8 mouse cellular contexts compared by ENCODE assay signal in genomic region chr7:44997231-44997939, GRCm38 (mm10). TPM values are rescaled to one million over a fixed set of nuclear protein-coding genes. Genes with fewer than 3 reads are reported as not detected.
A peak's percentile ranks its signal among the peaks of the same experiment; 100 is the strongest.
DNase-seq lines count a peak whose midpoint lies in the region; ATAC-seq and TF ChIP-seq lines count a peak whose summit lies in the region.

Irf3 (plus strand) TSS chr7:44997648.

- ATAC-seq in erythroid progenitor cell, adult 5-6 weeks (replicated peaks; ENCODE audit: low FRiP score, poor library complexity, severe bottlenecking): peak; percentile 91
- peak; percentile 92 for ATAC-seq in heart, embryonic 12.5 days (ENCODE audit: insufficient number of reproducible peaks, low FRiP score)
- peak; percentile 89 for ATAC-seq in kidney, postnatal 0 days (replicated peaks; ENCODE audit: low FRiP score, low read depth)
- ATAC-seq in liver, embryonic 11.5 days (replicated peaks; ENCODE audit: low FRiP score): peak; percentile 92
- ATAC-seq in stomach, embryonic 14.5 days (ENCODE audit: insufficient number of reproducible peaks, insufficient read depth, low FRiP score, low read depth): peak; percentile 89

- DNase-seq in CD4-positive helper T cell, adult 2 months (ENCODE audit: low read depth, low spot score): peak; percentile 98
- DNase-seq in brain, embryonic 18.5 days (ENCODE audit: low read depth, low spot score): peak; percentile 94
- peak; percentile 99 for DNase-seq in kidney, postnatal 0 days (ENCODE audit: low spot score)
- peak; percentile 98 for DNase-seq in liver, embryonic 11.5 days (ENCODE audit: low spot score)
- peak; percentile 99 for DNase-seq in naive thymus-derived CD4-positive, alpha-beta T cell, adult 2 months (ENCODE audit: low read depth)

- H3K4me3 ChIP-seq in heart, embryonic 12.5 days: peak within 1 kb of the TSS; percentile 60
- peak within 1 kb of the TSS; percentile 68 for H3K4me3 ChIP-seq in kidney, postnatal 0 days (replicated peaks; ENCODE audit: low read depth, low read length)
- peak within 1 kb of the TSS; percentile 80 for H3K4me3 ChIP-seq in liver, embryonic 11.5 days (ENCODE audit: low read depth, low read length)
- peak within 1 kb of the TSS; percentile 54 for H3K4me3 ChIP-seq in stomach, embryonic 14.5 days (ENCODE audit: low read depth, low read length)

- WGBS in heart, embryonic 12.5 days: under 1% methylated on average over 43 of the region's 43 CpGs
- under 1% methylated on average over 43 of the region's 43 CpGs for WGBS in kidney, postnatal 0 days
- under 1% methylated on average over 43 of the region's 43 CpGs for WGBS in liver, embryonic 11.5 days
- WGBS in stomach, embryonic 14.5 days: under 1% methylated on average over 43 of the region's 43 CpGs

- H3K36me3 ChIP-seq in heart, embryonic 12.5 days: peaks cover 68% of the 10 kb centered on the region
- peaks cover 29% of the 10 kb centered on the region for H3K36me3 ChIP-seq in kidney, postnatal 0 days (ENCODE audit: insufficient read depth, low read length)
- peaks cover 34% of the 10 kb centered on the region for H3K36me3 ChIP-seq in liver, embryonic 11.5 days (ENCODE audit: control insufficient read depth, insufficient read depth, low read length)
- peaks cover 32% of the 10 kb centered on the region for H3K36me3 ChIP-seq in stomach, embryonic 14.5 days (ENCODE audit: control insufficient read depth, insufficient read depth, low read length)

- peak within 1 kb of the TSS; percentile 87 for H3K9ac ChIP-seq in heart, embryonic 12.5 days
- peak within 1 kb of the TSS; percentile 77 for H3K9ac ChIP-seq in kidney, postnatal 0 days (ENCODE audit: low read depth, low read length)
- peak within 1 kb of the TSS; percentile 94 for H3K9ac ChIP-seq in liver, embryonic 11.5 days (ENCODE audit: low read depth, low read length)
- peak within 1 kb of the TSS; percentile 59 for H3K9ac ChIP-seq in stomach, embryonic 14.5 days (replicated peaks; ENCODE audit: low read depth, low read length)

- H3K27ac ChIP-seq in heart, embryonic 12.5 days (ENCODE audit: poor library complexity, severe bottlenecking): peak within 1 kb of the TSS; percentile 74
- H3K27ac ChIP-seq in kidney, postnatal 0 days: peak within 1 kb of the TSS; percentile 90
- H3K27ac ChIP-seq in liver, embryonic 11.5 days (ENCODE audit: low read depth, low read length): peak within 1 kb of the TSS; percentile 94
- H3K27ac ChIP-seq in stomach, embryonic 14.5 days (ENCODE audit: low read length): peak within 1 kb of the TSS; percentile 84

- no peaks in the 10 kb centered on the region for H3K9me3 ChIP-seq in heart, embryonic 12.5 days (replicated peaks)
- H3K9me3 ChIP-seq in kidney, postnatal 0 days (replicated peaks; ENCODE audit: low read length): no peaks in the 10 kb centered on the region
- no peaks in the 10 kb centered on the region for H3K9me3 ChIP-seq in liver, embryonic 11.5 days (ENCODE audit: control insufficient read depth, low read length)
- H3K9me3 ChIP-seq in stomach, embryonic 14.5 days (ENCODE audit: control insufficient read depth, low read depth, low read length): no peaks in the 10 kb centered on the region

- H3K27me3 ChIP-seq in heart, embryonic 12.5 days (replicated peaks): no peaks in the 10 kb centered on the region
- H3K27me3 ChIP-seq in kidney, postnatal 0 days (ENCODE audit: insufficient read depth, low read length): no peaks in the 10 kb centered on the region
- H3K27me3 ChIP-seq in liver, embryonic 11.5 days (replicated peaks; ENCODE audit: control insufficient read depth, insufficient read depth, low read length): no peaks in the 10 kb centered on the region
- H3K27me3 ChIP-seq in stomach, embryonic 14.5 days (ENCODE audit: control insufficient read depth, insufficient read depth, low read length): no peaks in the 10 kb centered on the region

- peaks cover 45% of the 10 kb centered on the region for H3K4me1 ChIP-seq in heart, embryonic 12.5 days (replicated peaks)
- peaks cover 15% of the 10 kb centered on the region for H3K4me1 ChIP-seq in kidney, postnatal 0 days (replicated peaks; ENCODE audit: insufficient read depth, low read length)
- peaks cover 29% of the 10 kb centered on the region for H3K4me1 ChIP-seq in liver, embryonic 11.5 days (replicated peaks; ENCODE audit: control insufficient read depth, insufficient read depth, low read length)
- peaks cover 8% of the 10 kb centered on the region for H3K4me1 ChIP-seq in stomach, embryonic 14.5 days (ENCODE audit: control insufficient read depth, insufficient read depth, low read length)

- peak within 1 kb of the TSS; percentile 83 for H3K4me2 ChIP-seq in heart, embryonic 12.5 days
- peak within 1 kb of the TSS; percentile 87 for H3K4me2 ChIP-seq in kidney, postnatal 0 days (ENCODE audit: low read length)
- peak within 1 kb of the TSS; percentile 99 for H3K4me2 ChIP-seq in liver, embryonic 11.5 days
- H3K4me2 ChIP-seq in stomach, embryonic 14.5 days (replicated peaks; ENCODE audit: low read depth, low read length): peak within 1 kb of the TSS; percentile 93

- TF ChIP-seq CTCF in kidney, postnatal 0 days (IDR thresholded peaks at IDR 0.05; ENCODE audit: low read depth): no peak

RNA-seq across cellular contexts. Expression of gene Irf3, which starts in this region (rescaled TPM):
- 50.7 and 80.7 TPM in 2 replicates for total RNA-seq in erythroid progenitor cell, adult 5-6 weeks (2015; ENCODE audit: low replicate concordance)
- total RNA-seq in erythroid progenitor cell, adult 5-6 weeks (2017; ENCODE audit: low replicate concordance): 44.2 and 62.0 TPM in 2 replicates
- polyA plus RNA-seq in heart, embryonic 12.5 days (2016; fragmentation: Nextera tagmentation; extraction: Ambion mirVana): 59.5 and 60.8 TPM in 2 replicates
- polyA plus RNA-seq in kidney, postnatal 0 days (2015; fragmentation: Nextera tagmentation; extraction: Ambion mirVana): 73.6 and 76.0 TPM in 2 replicates
- 76.2 and 88.4 TPM in 2 replicates for polyA plus RNA-seq in liver, embryonic 11.5 days (2014; fragmentation: Nextera tagmentation; extraction: Ambion mirVana)
- polyA plus RNA-seq in stomach, embryonic 14.5 days (2014; fragmentation: Nextera tagmentation; extraction: Ambion mirVana): 89.2 and 96.0 TPM in 2 replicates

Comparison
In these comparisons a context has a peak if more than half of its experiments do, and no peak if none do; other contexts are left out.
1. Peak in every context shown above with its lines: DNase-seq, ATAC-seq, H3K4me3 ChIP-seq and H3K27ac ChIP-seq.